Mouse (Mus musculus) yolk sac, embryonic 10.5 days (tissue): ENCODE measurements around the gene Rbm12.

ENCODE experiments used
- DNase-seq: peaks from one replicate; pipeline ENCODE4 v3.0.0-alpha.2; 2017; ENCODE audit warnings: low spot score

Rbm12 gene

DNA sequence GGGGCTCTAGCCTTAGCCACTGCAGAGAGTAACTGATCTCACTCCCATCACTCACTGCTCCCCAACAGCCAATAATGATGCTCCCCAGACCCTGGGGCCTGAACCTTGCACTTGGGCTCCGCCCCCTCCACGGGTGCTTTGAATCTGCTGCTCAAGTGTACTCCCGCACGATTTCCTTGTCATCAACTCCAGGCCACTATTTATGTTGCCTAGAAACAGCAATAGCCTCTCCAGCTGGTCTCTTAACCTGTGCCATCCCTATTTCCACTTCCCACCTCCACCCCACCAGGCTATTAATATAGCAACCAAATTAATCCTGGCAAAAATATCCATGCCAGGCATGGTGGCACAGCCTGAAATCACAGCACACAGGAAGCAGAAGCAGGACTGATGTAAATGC lies 32.1 kb downstream of the Rbm12 start:
- no peak for DNase-seq

DNA sequence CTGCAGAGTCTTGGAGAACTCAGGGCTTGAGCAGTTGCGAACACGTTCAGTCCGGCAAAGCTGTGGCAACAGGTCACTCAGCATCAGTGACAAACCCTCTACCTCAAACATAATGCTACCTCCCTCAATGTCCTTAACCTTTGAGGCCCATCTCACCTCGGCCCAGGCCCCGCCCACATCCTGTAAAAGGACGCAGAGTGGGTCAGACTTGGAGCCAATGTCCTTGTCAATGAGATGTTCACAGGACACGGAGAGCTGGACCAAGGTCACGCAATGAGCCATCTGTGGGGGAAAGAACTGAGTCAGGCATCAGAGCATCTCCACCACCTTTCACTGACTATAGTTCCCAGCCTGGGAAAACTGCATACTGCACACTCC lies 32.6 kb downstream of the Rbm12 start:
- no peak for DNase-seq

DNA sequence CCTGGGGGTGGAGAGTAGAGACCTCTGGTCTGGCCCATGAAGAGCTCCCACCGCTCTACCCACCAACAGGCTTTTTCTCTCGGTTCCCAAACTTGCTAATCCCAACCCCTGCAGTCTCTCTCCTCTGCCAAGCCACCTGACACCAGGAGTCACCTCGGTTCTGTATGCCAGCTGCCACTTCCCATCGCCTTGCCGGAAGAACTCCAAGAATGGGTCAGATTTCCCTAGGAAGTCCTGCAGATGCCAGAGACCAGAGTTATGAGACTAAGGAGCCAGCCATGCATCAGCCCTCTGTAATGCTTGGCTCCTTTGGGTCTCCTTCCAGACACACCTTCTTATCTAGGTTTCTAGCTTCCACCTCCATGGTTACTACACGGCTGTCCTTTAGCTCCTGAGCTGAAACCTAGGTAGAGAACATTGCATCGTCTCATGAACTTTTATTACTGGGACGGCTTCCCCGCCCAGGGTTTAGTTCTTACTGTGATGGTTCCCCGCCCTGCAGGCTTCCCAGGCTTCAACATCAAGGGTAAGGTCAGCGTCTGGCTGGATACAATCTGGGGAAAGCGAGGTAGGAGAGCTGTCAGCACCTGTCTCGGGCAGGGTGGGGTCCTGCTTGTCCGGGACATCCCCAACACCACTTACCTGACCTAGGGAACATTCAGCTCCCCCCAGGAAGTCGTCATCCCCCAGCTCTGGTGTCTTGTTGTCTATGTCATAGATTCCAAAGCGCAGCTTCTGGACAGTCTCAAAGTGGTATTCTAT lies 33.2 kb downstream of the Rbm12 start:
- no peak for DNase-seq

DNA sequence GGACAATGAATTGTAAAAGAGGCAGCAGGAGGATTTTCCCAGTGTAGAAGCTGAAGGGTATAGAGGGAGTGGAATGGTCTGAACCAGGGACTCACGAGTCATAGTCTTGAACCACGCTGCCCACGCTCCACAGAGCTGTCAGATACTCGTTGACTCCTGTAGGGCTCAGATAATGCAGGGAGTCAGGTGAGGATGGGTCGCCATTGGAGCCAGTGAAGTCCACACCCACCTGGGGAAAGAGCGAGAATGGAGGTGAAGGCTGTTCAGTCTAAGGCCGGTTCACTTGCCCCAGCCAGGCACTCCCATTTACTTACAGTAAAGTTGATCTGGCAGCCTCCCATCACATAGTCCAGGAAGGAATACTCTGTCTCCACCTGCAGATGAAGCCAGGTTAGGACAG lies 34.3 kb downstream of the Rbm12 start:
- no peak for DNase-seq

DNA sequence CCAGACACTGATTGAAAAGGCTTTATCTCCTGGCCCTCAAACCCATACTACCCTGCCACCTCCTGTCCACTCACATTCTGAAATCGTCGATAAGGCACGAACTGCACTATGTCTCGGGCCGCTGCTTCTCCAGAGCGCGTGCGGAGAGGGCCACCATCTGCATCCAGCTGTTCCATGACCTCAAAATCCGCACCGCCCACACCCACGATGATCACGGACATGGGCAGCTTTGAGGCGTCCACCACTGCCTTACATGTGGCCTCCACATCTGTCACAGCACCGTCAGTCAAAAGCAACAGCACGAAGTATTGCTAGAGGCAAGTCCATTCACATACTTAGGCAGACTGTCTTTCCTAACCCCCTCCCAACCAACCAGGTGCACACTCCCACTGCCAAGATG lies 38.1 kb downstream of the Rbm12 start:
- no peak for DNase-seq

DNA sequence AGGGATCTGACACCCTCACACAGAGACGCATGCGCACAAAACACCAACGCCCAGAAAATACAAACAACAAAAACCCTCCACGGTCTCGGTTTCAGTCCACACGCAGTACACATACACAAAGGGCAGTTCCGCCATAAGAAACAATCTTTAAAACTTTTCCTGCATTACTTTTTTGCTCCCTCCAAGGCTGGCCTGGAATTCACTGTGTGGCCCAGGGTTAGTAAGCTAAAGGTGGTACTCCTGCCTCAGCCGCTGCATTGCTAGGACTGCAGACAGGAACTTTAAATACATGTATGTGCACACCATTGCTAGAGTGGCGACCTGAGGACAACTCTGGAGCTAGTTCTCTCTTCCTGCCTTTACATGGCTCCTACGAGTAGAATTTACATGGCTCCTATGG lies 40.5 kb downstream of the Rbm12 start:
- no peak for DNase-seq

DNA sequence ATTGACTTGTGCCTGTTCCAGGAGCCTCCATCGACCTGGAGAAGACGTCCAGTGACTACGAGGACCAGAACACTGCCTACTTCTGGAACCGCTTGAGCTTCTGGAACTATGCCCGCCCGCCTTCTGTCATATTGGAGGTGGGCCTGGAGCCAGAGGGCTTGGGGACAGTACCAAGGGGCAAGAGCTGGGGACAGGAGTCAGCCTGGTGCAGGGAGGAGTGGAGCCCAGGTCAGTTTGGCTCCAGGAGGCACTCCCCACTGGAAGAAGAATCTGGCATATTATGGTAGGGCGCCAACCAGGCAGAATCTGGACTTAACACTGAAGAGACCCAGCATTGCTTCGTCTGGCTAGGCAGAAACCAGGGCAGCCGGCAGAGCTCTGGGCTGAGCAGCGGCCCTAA lies 43.9 kb downstream of the Rbm12 start:
- DNase-seq: no peak

DNA sequence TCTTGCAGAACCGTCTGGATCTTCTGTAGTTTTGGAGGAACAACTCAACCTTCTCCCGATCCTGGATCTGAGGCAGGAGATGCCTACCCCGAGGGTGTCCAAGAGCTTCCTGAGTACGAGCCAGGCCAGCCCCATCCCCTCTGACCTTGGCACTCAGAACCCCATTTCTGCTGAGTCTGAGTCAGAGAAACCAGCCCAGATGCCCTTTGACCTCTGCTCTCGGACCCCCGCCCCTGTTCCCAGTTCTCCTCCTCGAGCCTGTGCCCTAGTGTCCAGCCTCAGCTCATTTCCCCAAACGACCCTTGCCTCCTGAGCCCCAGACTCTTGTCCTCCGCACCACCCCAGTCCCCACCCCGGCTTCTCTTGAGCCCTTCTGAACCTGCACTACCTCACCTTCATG lies 45.7 kb downstream of the Rbm12 start:
- no peak for DNase-seq

DNA sequence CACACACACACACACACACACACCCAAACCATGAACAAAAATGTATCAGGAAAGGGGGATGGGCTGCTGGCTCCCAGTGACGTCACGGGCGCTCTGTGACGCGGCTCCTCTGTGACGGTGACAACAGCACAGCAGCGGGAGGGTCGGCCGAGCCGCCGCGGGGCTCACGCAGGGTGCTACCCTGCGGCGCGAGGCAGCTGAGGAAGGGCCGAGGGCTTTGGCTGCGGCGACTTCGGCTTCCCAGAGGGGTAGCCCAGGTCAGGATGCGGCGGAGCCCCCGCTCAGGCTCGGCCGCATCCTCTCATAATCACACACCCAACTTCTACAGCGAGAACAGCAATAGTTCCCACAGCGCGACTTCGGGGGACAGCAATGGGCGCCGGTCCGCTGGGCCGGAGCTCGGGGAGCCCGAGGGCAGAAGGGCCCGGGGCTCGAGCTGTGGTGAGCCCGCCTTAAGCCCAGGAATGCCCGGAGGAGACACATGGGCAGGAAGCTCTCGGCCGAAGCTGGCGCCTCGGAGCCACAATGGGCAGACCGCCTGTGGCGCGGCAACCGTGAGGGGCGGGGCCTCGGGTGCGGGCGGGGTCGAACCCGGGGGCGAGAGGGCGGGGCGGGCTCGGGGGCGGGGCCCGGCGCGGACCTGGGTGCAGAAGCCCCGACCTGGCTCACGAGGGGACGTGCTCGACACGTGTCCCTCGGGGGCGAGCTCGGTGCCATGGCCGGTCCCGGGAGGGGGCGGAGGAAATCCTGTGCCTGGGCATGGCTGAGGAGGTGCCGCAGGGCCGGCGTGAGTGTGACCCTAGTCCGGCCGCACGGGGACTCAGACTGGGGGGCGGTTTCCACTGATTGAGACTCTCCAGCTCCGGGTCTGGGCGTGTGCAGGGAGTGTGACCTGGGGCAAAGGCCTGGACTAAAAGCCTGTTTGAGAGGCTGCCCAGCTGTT lies 46.4 kb downstream of the Rbm12 start, which contains the start of gene Spag4:
TSS of gene Spag4 (plus strand) at position 77 of the 943 bp plus-strand sequence.
- DNase-seq: peak; percentile 88

DNA sequence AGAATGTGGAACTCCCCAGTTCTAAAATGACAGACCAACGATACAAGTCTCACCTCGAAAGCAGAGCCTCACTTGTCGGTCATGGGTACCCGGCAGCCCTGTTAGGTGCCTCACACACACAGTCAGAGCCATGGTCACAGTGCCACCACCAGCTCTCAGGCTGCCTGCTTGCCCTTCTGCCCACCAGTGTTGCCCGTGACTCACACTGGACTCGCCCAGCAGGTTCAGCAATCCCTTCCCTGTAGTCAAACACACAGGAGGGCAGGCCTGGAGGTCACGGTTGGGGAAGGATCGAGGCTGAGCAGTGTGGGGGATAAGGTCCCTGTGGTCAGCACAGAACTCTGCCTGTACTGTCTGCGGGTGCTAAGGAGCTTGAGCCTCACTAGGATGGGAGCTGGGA lies 59.0 kb downstream of the Rbm12 start, which contains the start of gene Fer1l4:
TSS of gene Fer1l4 (minus strand) at position 132 of the 400 bp plus-strand sequence.
- no peak for DNase-seq

DNA sequence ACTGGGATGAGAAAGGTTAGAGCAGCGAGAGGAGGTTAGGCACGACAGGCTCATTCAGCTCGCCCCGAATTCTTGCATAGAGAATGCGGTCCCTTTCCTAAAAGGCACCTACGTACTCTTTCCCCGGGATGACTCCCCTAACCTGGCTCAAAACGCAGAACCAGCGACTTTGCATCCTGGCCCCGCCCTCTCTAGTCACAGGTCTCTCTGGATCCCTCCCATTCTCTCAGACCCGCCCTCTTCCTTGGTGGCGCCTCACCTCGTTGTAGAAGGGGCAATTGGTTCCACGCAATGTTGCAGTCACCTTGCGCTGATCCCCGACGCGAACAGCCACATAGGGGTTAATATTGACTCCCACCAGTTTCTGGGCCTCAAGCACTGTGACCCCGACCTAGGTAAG lies 63.8 kb downstream of the Rbm12 start:
- DNase-seq: peak; percentile 16

DNA sequence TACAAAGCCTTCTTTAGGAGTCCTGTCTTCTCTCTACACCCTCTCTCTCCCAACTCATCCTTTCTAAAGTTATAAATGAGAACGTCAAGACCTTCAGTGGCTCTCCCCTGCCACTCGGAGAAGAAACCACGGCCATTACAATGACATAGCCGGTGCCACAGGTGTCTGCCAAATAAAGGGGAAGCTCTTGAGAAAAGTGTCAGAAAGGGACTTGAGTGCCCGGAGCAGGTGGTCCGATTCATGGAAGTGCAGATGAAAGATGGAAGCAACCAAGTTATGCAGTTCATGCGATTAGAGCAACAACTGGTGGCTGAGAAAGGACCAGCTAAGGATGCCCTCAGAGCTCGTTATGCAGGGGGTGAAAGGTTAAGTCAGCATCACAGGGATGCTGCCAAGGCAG lies 68.9 kb downstream of the Rbm12 start:
- DNase-seq: no peak
